Mouse (Mus musculus) liver, embryonic 14.5 days (tissue): ENCODE results near the gene Ak2.
A peak's percentile ranks its signal among the peaks of the same experiment; 100 is the strongest.

Experiments
- CTCF ChIP-seq: IDR thresholded peaks from 2 replicates; pipeline ENCODE4 v1.5.1; 2016; ENCODE audit warnings: antibody characterized with exemption, low read depth, control low read depth
- EP300 ChIP-seq: IDR thresholded peaks from 2 replicates; pipeline ENCODE4 v1.6.1; 2016; ENCODE audit warnings: antibody characterized with exemption, low read depth

GRCm38 (mm10) chr4:128971065-128971694 lies 20.6 kb upstream of the Ak2 start:
- TF ChIP-seq EP300 (no peak), CTCF (peak; percentile 84)
